Mouse (Mus musculus) lung, adult 2 months (tissue): ENCODE measurements at regions not wholly inside any gene's neighbourhood (a gene's known extent, or its start where the extent isn't known, plus 50 kb on each side); places are given as distances from the start of the nearest gene placed in this dataset.

Source experiments
- CTCF ChIP-seq: fragments of 200-500 bp; IDR thresholded peaks from 2 replicates; pipeline ENCODE4 v1.5.1; 2011; ENCODE audit warnings: mild to moderate bottlenecking, low read length, control low read depth; ENCODE audit not compliant: insufficient read depth
- POLR2A ChIP-seq: fragments of 200-500 bp; IDR thresholded peaks from 2 replicates; pipeline ENCODE4 v1.6.1; 2011; ENCODE audit warnings: low read depth, mild to moderate bottlenecking, control low read depth, low read length, borderline replicate concordance; ENCODE audit errors: extremely low read depth

DNA sequence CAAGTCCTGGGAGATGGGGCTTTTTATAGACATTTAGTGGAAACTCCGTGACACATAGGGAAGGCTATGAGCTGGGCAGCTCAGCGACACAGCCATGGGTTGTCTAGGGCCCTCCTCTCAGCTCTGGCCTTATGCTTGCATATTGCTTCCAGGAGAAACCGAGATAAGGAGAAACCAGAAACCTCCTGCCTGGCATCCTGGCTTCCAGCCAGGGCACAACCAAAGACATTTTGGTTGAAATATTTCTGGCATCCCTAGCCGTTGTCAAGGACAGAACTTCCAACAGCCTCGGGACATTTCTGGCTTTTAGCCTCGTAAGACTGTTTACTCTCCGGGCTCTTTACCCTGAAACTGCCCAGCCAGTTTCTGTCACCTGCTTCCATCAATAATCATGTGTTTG lies 99.9 kb upstream of the Ankrd55 start:
- TF ChIP-seq CTCF (no peak), POLR2A (no peak)
